Mouse (Mus musculus): ENCODE data around the gene Ccdc39. TPM values are rescaled to one million over a fixed set of nuclear protein-coding genes. Genes with fewer than 3 reads are reported as not detected.

The Ccdc39 gene
- polyA plus RNA-seq (2016; fragmentation: Nextera tagmentation; extraction: Ambion mirVana) = 1.6 and 2.3 TPM in 2 replicates

GRCm38 (mm10) chr3:33843801-33844632 lies at the start of gene Ccdc39:
Ccdc39 (minus strand) TSS chr3:33844310.
- H3K36me3 ChIP-seq = no peaks in the 10 kb centered on the region
- 8% methylated on average over 26 of the region's 26 CpGs for WGBS

GRCm38 (mm10) chr3:33893433-33893832 lies 49.3 kb upstream of the Ccdc39 start:
- Histone ChIP-seq H3K4me3 (no peak overlapping the region), H3K27ac (no peak overlapping the region), H3K36me3 (no peaks in the 10 kb centered on the region), H3K27me3 (ENCODE audit: insufficient read depth, poor library complexity, severe bottlenecking) (no peaks in the 10 kb centered on the region), H3K4me1 (no peaks in the 10 kb centered on the region), H3K9me3 (no peaks in the 10 kb centered on the region)
- 85% methylated on average over 5 of the region's 5 CpGs for WGBS
- peak; percentile 51 for DNase-seq (ENCODE audit: low spot score)

More at GRCm38 (mm10) chr3:33843801-33844632, at the start of gene Ccdc39:
- Histone ChIP-seq H3K27ac (peak within 1 kb of the TSS; percentile 88), H3K4me1 (peaks cover 11% of the 10 kb centered on the region; the same call in 1 of the 2 replicates), H3K9me3 (no peaks in the 10 kb centered on the region), H3K27me3 (ENCODE audit: insufficient read depth, poor library complexity, severe bottlenecking) (no peaks in the 10 kb centered on the region), H3K4me3 (peak within 1 kb of the TSS; percentile 64)
- peak; percentile 90 for DNase-seq (ENCODE audit: low spot score)

GRCm38 (mm10) chr3:33887438-33887837 lies 43.3 kb upstream of the Ccdc39 start:
- Histone ChIP-seq H3K27ac (no peak overlapping the region), H3K36me3 (no peaks in the 10 kb centered on the region), H3K4me1 (no peaks in the 10 kb centered on the region), H3K4me3 (no peak overlapping the region), H3K27me3 (ENCODE audit: insufficient read depth, poor library complexity, severe bottlenecking) (no peaks in the 10 kb centered on the region), H3K9me3 (no peaks in the 10 kb centered on the region)
- peak; percentile 43 for DNase-seq (ENCODE audit: low spot score)
- 52% methylated on average over 8 of the region's 8 CpGs for WGBS

- Histone ChIP-seq H3K9me3 (no peaks in the 10 kb centered on the region), H3K27ac (no peak overlapping the region), H3K27me3 (ENCODE audit: insufficient read depth, poor library complexity, severe bottlenecking) (no peaks in the 10 kb centered on the region), H3K36me3 (no peaks in the 10 kb centered on the region), H3K4me1 (no peaks in the 10 kb centered on the region), H3K4me3 (no peak overlapping the region)
- WGBS = 87% methylated on average over 6 of the region's 6 CpGs
- no peak for DNase-seq (ENCODE audit: low spot score)
These were observed 39.0 kb upstream of the Ccdc39 start for GRCm38 (mm10) chr3:33883105-33883504.

GRCm38 (mm10) chr3:33882695-33883094 lies 38.6 kb upstream of the Ccdc39 start:
- Histone ChIP-seq H3K27me3 (ENCODE audit: insufficient read depth, poor library complexity, severe bottlenecking) (no peaks in the 10 kb centered on the region), H3K27ac (no peak overlapping the region), H3K4me1 (no peaks in the 10 kb centered on the region), H3K9me3 (no peaks in the 10 kb centered on the region), H3K36me3 (no peaks in the 10 kb centered on the region), H3K4me3 (no peak overlapping the region)
- WGBS = 75% methylated on average over 2 of the region's 2 CpGs
- DNase-seq (ENCODE audit: low spot score) = no peak

GRCm38 (mm10) chr3:33878661-33879060 lies 34.6 kb upstream of the Ccdc39 start:
- H3K27me3 ChIP-seq (ENCODE audit: insufficient read depth, poor library complexity, severe bottlenecking) = no peaks in the 10 kb centered on the region
- H3K4me3 ChIP-seq = no peak overlapping the region
- DNase-seq (ENCODE audit: low spot score) = no peak
- no peak overlapping the region for H3K27ac ChIP-seq
- H3K4me1 ChIP-seq = no peaks in the 10 kb centered on the region
- 84% methylated on average over 6 of the region's 6 CpGs for WGBS
- H3K9me3 ChIP-seq = no peaks in the 10 kb centered on the region
- H3K36me3 ChIP-seq = no peaks in the 10 kb centered on the region

- Histone ChIP-seq H3K4me3 (no peak overlapping the region), H3K4me1 (no peaks in the 10 kb centered on the region), H3K9me3 (no peaks in the 10 kb centered on the region), H3K36me3 (no peaks in the 10 kb centered on the region), H3K27ac (no peak overlapping the region), H3K27me3 (ENCODE audit: insufficient read depth, poor library complexity, severe bottlenecking) (no peaks in the 10 kb centered on the region)
- WGBS = 74% methylated on average over 12 of the region's 12 CpGs
- peak; percentile 55 for DNase-seq (ENCODE audit: low spot score)
These were observed 30.6 kb upstream of the Ccdc39 start for GRCm38 (mm10) chr3:33874456-33875286.

- Histone ChIP-seq H3K4me3 (no peak overlapping the region), H3K4me1 (no peaks in the 10 kb centered on the region), H3K9me3 (no peaks in the 10 kb centered on the region), H3K27me3 (ENCODE audit: insufficient read depth, poor library complexity, severe bottlenecking) (no peaks in the 10 kb centered on the region), H3K36me3 (no peaks in the 10 kb centered on the region), H3K27ac (no peak overlapping the region)
- peak; percentile 24 for DNase-seq (ENCODE audit: low spot score)
- 77% methylated on average over 7 of the region's 7 CpGs for WGBS
These were observed 29.7 kb upstream of the Ccdc39 start for GRCm38 (mm10) chr3:33873837-33874236.

- Histone ChIP-seq H3K36me3 (no peaks in the 10 kb centered on the region), H3K27me3 (ENCODE audit: insufficient read depth, poor library complexity, severe bottlenecking) (no peaks in the 10 kb centered on the region), H3K9me3 (no peaks in the 10 kb centered on the region), H3K4me3 (no peak overlapping the region), H3K4me1 (no peaks in the 10 kb centered on the region), H3K27ac (no peak overlapping the region)
- 81% methylated on average over 8 of the region's 8 CpGs for WGBS
- DNase-seq (ENCODE audit: low spot score) = no peak
These were observed 29.3 kb upstream of the Ccdc39 start for GRCm38 (mm10) chr3:33873366-33873765.

- Histone ChIP-seq H3K27ac (no peak overlapping the region), H3K9me3 (no peaks in the 10 kb centered on the region), H3K4me3 (no peak overlapping the region), H3K36me3 (no peaks in the 10 kb centered on the region), H3K4me1 (no peaks in the 10 kb centered on the region), H3K27me3 (ENCODE audit: insufficient read depth, poor library complexity, severe bottlenecking) (no peaks in the 10 kb centered on the region)
- DNase-seq (ENCODE audit: low spot score) = no peak
These were observed 20.0 kb upstream of the Ccdc39 start for GRCm38 (mm10) chr3:33864000-33864540.

- Histone ChIP-seq H3K36me3 (no peaks in the 10 kb centered on the region), H3K4me3 (no peak overlapping the region), H3K4me1 (no peaks in the 10 kb centered on the region), H3K9me3 (no peaks in the 10 kb centered on the region), H3K27ac (no peak overlapping the region), H3K27me3 (ENCODE audit: insufficient read depth, poor library complexity, severe bottlenecking) (no peaks in the 10 kb centered on the region)
- DNase-seq (ENCODE audit: low spot score) = no peak
- 82% methylated on average over 3 of the region's 3 CpGs for WGBS
These were observed 14.8 kb upstream of the Ccdc39 start for GRCm38 (mm10) chr3:33858939-33859338.

GRCm38 (mm10) chr3:33853062-33853461 lies 9.0 kb upstream of the Ccdc39 start:
- H3K27ac ChIP-seq = no peak overlapping the region
- DNase-seq (ENCODE audit: low spot score) = no peak
- WGBS = 41% methylated on average over 1 of the region's 1 CpGs
- H3K4me1 ChIP-seq = no peaks in the 10 kb centered on the region
- no peak overlapping the region for H3K4me3 ChIP-seq
- no peaks in the 10 kb centered on the region for H3K9me3 ChIP-seq
- no peaks in the 10 kb centered on the region for H3K27me3 ChIP-seq (ENCODE audit: insufficient read depth, poor library complexity, severe bottlenecking)
- no peaks in the 10 kb centered on the region for H3K36me3 ChIP-seq

GRCm38 (mm10) chr3:33850856-33851255 lies 6.7 kb upstream of the Ccdc39 start:
- no peaks in the 10 kb centered on the region for H3K36me3 ChIP-seq
- no peaks in the 10 kb centered on the region for H3K9me3 ChIP-seq
- no peak overlapping the region for H3K27ac ChIP-seq
- no peak for DNase-seq (ENCODE audit: low spot score)
- H3K4me3 ChIP-seq = no peak overlapping the region
- H3K4me1 ChIP-seq = no peaks in the 10 kb centered on the region
- WGBS = 80% methylated on average over 4 of the region's 4 CpGs
- H3K27me3 ChIP-seq (ENCODE audit: insufficient read depth, poor library complexity, severe bottlenecking) = no peaks in the 10 kb centered on the region

Data from heart, embryonic 10.5 days (tissue).